Mouse (Mus musculus): Measurements from ENCODE around the gene Psma3.

DNA sequence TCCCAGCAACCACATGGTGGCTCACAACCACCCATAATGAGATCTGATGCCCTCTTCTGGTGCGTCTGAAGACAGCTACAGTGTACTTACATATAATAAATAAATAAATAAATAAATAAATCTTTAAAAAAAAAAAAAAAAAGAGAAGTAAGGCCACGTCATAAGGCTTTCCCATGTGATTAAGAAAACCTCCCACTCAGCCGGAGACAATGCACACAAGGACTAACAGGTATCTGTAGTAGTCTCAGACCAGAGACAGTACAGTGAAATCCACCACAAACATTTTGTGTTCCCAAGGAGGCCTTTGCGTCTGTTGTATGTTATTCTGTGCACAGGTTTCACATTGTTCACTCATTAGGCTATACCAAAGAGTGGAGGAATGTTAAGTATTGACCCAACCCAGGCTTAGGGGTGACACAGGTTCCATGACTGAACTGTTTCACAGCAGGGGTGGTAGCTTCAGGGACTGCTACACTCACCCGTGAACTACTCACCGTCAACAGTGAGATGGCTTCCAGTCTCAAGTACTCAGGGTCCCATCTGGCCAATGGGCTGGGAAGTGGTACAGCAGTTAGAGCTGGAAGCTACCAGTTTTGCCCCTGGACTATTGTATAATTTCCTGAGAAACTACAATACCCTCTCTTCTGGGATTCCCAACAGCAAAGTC, 29.5 kb downstream of the Psma3 start:
- TF ChIP-seq CTCF (IDR thresholded peaks at IDR 0.05; ENCODE audit: borderline replicate concordance, extremely low read depth, insufficient read depth, insufficient read length) (no peak), POLR2A (IDR thresholded peaks at IDR 0.05; ENCODE audit: borderline replicate concordance, extremely low read depth, insufficient read depth, insufficient read length, poor library complexity, severe bottlenecking) (no peak)

Measured in brain, embryonic 14.5 days (tissue).